Mouse (Mus musculus): ENCODE data around the gene Htr1f. TPM values are rescaled to one million over a fixed set of nuclear protein-coding genes. Genes with fewer than 3 reads are reported as not detected.

Htr1f gene
- polyA plus RNA-seq, 1 experiment from 2014 or later, result 0.67 TPM

- H3K4me1 ChIP-seq (replicated peaks; ENCODE audit: control insufficient read depth, insufficient read depth, low read length), result no peaks in the 10 kb centered on the region
- no peaks in the 10 kb centered on the region for H3K36me3 ChIP-seq (ENCODE audit: control insufficient read depth, insufficient read depth)
- ATAC-seq, result no peak
- no peak overlapping the region for H3K4me2 ChIP-seq (ENCODE audit: low read length)
- H3K27me3 ChIP-seq (replicated peaks; ENCODE audit: control insufficient read depth, insufficient read depth, low read length), result no peaks in the 10 kb centered on the region
- no peak overlapping the region for H3K27ac ChIP-seq (ENCODE audit: low read length)
- H3K9me3 ChIP-seq (ENCODE audit: control insufficient read depth, low read length), result no peaks in the 10 kb centered on the region
- 57% methylated on average over 3 of the region's 3 CpGs for WGBS
- H3K9ac ChIP-seq (replicated peaks; ENCODE audit: low read depth, low read length), result no peak overlapping the region
- H3K4me3 ChIP-seq (replicated peaks; ENCODE audit: low read length), result no peak overlapping the region
These were observed 224.7 kb downstream of the Htr1f start for GRCm38 (mm10) chr16:64880986-64881385.

- H3K9ac ChIP-seq (replicated peaks; ENCODE audit: low read depth, low read length), result no peak overlapping the region
- H3K4me2 ChIP-seq (ENCODE audit: low read length), result no peak overlapping the region
- H3K27ac ChIP-seq (ENCODE audit: low read length), result no peak overlapping the region
- no peak for ATAC-seq
- WGBS, result 91% methylated on average over 5 of the region's 5 CpGs
- H3K36me3 ChIP-seq (ENCODE audit: control insufficient read depth, insufficient read depth), result no peaks in the 10 kb centered on the region
- no peaks in the 10 kb centered on the region for H3K9me3 ChIP-seq (ENCODE audit: control insufficient read depth, low read length)
- H3K4me1 ChIP-seq (replicated peaks; ENCODE audit: control insufficient read depth, insufficient read depth, low read length), result no peaks in the 10 kb centered on the region
- no peaks in the 10 kb centered on the region for H3K27me3 ChIP-seq (replicated peaks; ENCODE audit: control insufficient read depth, insufficient read depth, low read length)
- no peak overlapping the region for H3K4me3 ChIP-seq (replicated peaks; ENCODE audit: low read length)
These were observed 225.9 kb downstream of the Htr1f start for GRCm38 (mm10) chr16:64879735-64880134.

- WGBS, result 84% methylated on average over 3 of the region's 3 CpGs
These were observed 227.0 kb downstream of the Htr1f start for GRCm38 (mm10) chr16:64878611-64879132.

GRCm38 (mm10) chr16:64877314-64877713 lies 228.3 kb downstream of the Htr1f start:
- Histone ChIP-seq H3K9ac (replicated peaks; ENCODE audit: low read depth, low read length) (no peak overlapping the region), H3K36me3 (ENCODE audit: control insufficient read depth, insufficient read depth) (no peaks in the 10 kb centered on the region), H3K4me1 (replicated peaks; ENCODE audit: control insufficient read depth, insufficient read depth, low read length) (peaks cover 2% of the 10 kb centered on the region; the same call in 1 of the 2 replicates), H3K27ac (ENCODE audit: low read length) (no peak overlapping the region), H3K9me3 (ENCODE audit: control insufficient read depth, low read length) (no peaks in the 10 kb centered on the region), H3K4me3 (replicated peaks; ENCODE audit: low read length) (no peak overlapping the region), H3K27me3 (replicated peaks; ENCODE audit: control insufficient read depth, insufficient read depth, low read length) (no peaks in the 10 kb centered on the region), H3K4me2 (ENCODE audit: low read length) (no peak overlapping the region)
- 94% methylated on average over 3 of the region's 3 CpGs for WGBS
- ATAC-seq, result no peak

More at GRCm38 (mm10) chr16:64878611-64879132, 227.0 kb downstream of the Htr1f start:
- no peaks in the 10 kb centered on the region for H3K36me3 ChIP-seq (ENCODE audit: control insufficient read depth, insufficient read depth)
- no peak overlapping the region for H3K4me3 ChIP-seq (replicated peaks; ENCODE audit: low read length)
- no peaks in the 10 kb centered on the region for H3K27me3 ChIP-seq (replicated peaks; ENCODE audit: control insufficient read depth, insufficient read depth, low read length)
- H3K9ac ChIP-seq (replicated peaks; ENCODE audit: low read depth, low read length), result no peak overlapping the region
- H3K9me3 ChIP-seq (ENCODE audit: control insufficient read depth, low read length), result no peaks in the 10 kb centered on the region
- no peak overlapping the region for H3K4me2 ChIP-seq (ENCODE audit: low read length)
- no peak overlapping the region for H3K27ac ChIP-seq (ENCODE audit: low read length)
- no peak for ATAC-seq
- H3K4me1 ChIP-seq (replicated peaks; ENCODE audit: control insufficient read depth, insufficient read depth, low read length), result no peaks in the 10 kb centered on the region

GRCm38 (mm10) chr16:64876631-64877265 lies 228.9 kb downstream of the Htr1f start:
- no peaks in the 10 kb centered on the region for H3K27me3 ChIP-seq (replicated peaks; ENCODE audit: control insufficient read depth, insufficient read depth, low read length)
- no peak overlapping the region for H3K27ac ChIP-seq (ENCODE audit: low read length)
- H3K9ac ChIP-seq (replicated peaks; ENCODE audit: low read depth, low read length), result no peak overlapping the region
- no peak overlapping the region for H3K4me3 ChIP-seq (replicated peaks; ENCODE audit: low read length)
- WGBS, result 70% methylated on average over 4 of the region's 4 CpGs
- H3K9me3 ChIP-seq (ENCODE audit: control insufficient read depth, low read length), result no peaks in the 10 kb centered on the region
- no peak for ATAC-seq
- no peak overlapping the region for H3K4me2 ChIP-seq (ENCODE audit: low read length)
- H3K4me1 ChIP-seq (replicated peaks; ENCODE audit: control insufficient read depth, insufficient read depth, low read length), result peaks cover 2% of the 10 kb centered on the region; the same call in 1 of the 2 replicates
- no peaks in the 10 kb centered on the region for H3K36me3 ChIP-seq (ENCODE audit: control insufficient read depth, insufficient read depth)

GRCm38 (mm10) chr16:64875822-64876221 lies 229.8 kb downstream of the Htr1f start:
- no peak for ATAC-seq
- Histone ChIP-seq H3K4me3 (replicated peaks; ENCODE audit: low read length) (no peak overlapping the region), H3K4me1 (replicated peaks; ENCODE audit: control insufficient read depth, insufficient read depth, low read length) (peaks cover 2% of the 10 kb centered on the region; the same call in 1 of the 2 replicates), H3K9ac (replicated peaks; ENCODE audit: low read depth, low read length) (no peak overlapping the region), H3K36me3 (ENCODE audit: control insufficient read depth, insufficient read depth) (no peaks in the 10 kb centered on the region), H3K4me2 (ENCODE audit: low read length) (no peak overlapping the region), H3K9me3 (ENCODE audit: control insufficient read depth, low read length) (no peaks in the 10 kb centered on the region), H3K27me3 (replicated peaks; ENCODE audit: control insufficient read depth, insufficient read depth, low read length) (no peaks in the 10 kb centered on the region), H3K27ac (ENCODE audit: low read length) (no peak overlapping the region)
- 85% methylated on average over 1 of the region's 1 CpGs for WGBS

- H3K9ac ChIP-seq (replicated peaks; ENCODE audit: low read depth, low read length), result no peak overlapping the region
- H3K4me2 ChIP-seq (ENCODE audit: low read length), result no peak overlapping the region
- no peaks in the 10 kb centered on the region for H3K9me3 ChIP-seq (ENCODE audit: control insufficient read depth, low read length)
- peaks cover 2% of the 10 kb centered on the region; the same call in 1 of the 2 replicates for H3K4me1 ChIP-seq (replicated peaks; ENCODE audit: control insufficient read depth, insufficient read depth, low read length)
- H3K36me3 ChIP-seq (ENCODE audit: control insufficient read depth, insufficient read depth), result no peaks in the 10 kb centered on the region
- no peak for ATAC-seq
- no peak overlapping the region for H3K27ac ChIP-seq (ENCODE audit: low read length)
- no peaks in the 10 kb centered on the region for H3K27me3 ChIP-seq (replicated peaks; ENCODE audit: control insufficient read depth, insufficient read depth, low read length)
- no peak overlapping the region for H3K4me3 ChIP-seq (replicated peaks; ENCODE audit: low read length)
- WGBS, result 95% methylated on average over 10 of the region's 10 CpGs
These were observed 230.3 kb downstream of the Htr1f start for GRCm38 (mm10) chr16:64875384-64875783.

Small RNA genes lying within 50 kb of the gene (microRNA-seq; reads per million reads assigned to microRNA genes)
- gene Gm23374, result not detected

All from forebrain, embryonic 16.5 days (tissue).